Mouse (Mus musculus) heart, embryonic 13.5 days (tissue): ENCODE results near the gene Srgap2. TPM values are rescaled to one million over a fixed set of nuclear protein-coding genes. Genes with fewer than 3 reads are reported as not detected.

Source experiments
- ATAC-seq: fragments of 200-750 bp; cut with Nextera tagmentation; 2 replicates; pipeline ENCODE4 v1.8.0; 2017; ENCODE audit warnings: moderate TSS enrichment; ENCODE audit not compliant: insufficient number of reproducible peaks, low FRiP score, low TSS enrichment; ENCODE audit errors: extremely low read depth
- H3K27ac ChIP-seq: fragments of 300-500 bp; sonication (generic); replicated peaks from 2 replicates; pipeline ENCODE4 v1.5.1; 2015; ENCODE audit warnings: moderate library complexity, mild to moderate bottlenecking, inconsistent platforms
- H3K27me3 ChIP-seq: fragments of 300-500 bp; sonication (generic); replicated peaks from 2 replicates; pipeline ENCODE4 v1.6.1; 2015; ENCODE audit warnings: mild to moderate bottlenecking, inconsistent platforms
- H3K36me3 ChIP-seq: fragments of 300-500 bp; sonication (generic); 2 replicates; pipeline ENCODE4 v1.6.1; 2015; ENCODE audit warnings: mild to moderate bottlenecking, inconsistent platforms
- H3K4me1 ChIP-seq: fragments of 300-500 bp; sonication (generic); 2 replicates; pipeline ENCODE4 v1.6.1; 2015; ENCODE audit warnings: inconsistent platforms
- H3K4me2 ChIP-seq: fragments of 300-500 bp; sonication (generic); 2 replicates; pipeline ENCODE4 v1.6.1; 2015; ENCODE audit warnings: inconsistent platforms, mild to moderate bottlenecking, moderate library complexity
- H3K4me3 ChIP-seq: fragments of 300-500 bp; sonication (generic); 2 replicates; pipeline ENCODE4 v1.5.1; 2015; ENCODE audit warnings: moderate library complexity, mild to moderate bottlenecking, inconsistent platforms
- H3K9ac ChIP-seq: fragments of 300-500 bp; sonication (generic); 2 replicates; pipeline ENCODE4 v1.6.1; 2015; ENCODE audit warnings: inconsistent platforms, mild to moderate bottlenecking, moderate library complexity
- H3K9me3 ChIP-seq: fragments of 300-500 bp; sonication (generic); 2 replicates; pipeline ENCODE4 v1.6.1; 2016; ENCODE audit warnings: inconsistent platforms
- WGBS: fragments of 180-500 bp; shearing (Covaris S2); methylation state at CpG from one replicate; pipeline ENCODE4 v1.1.7; 2015; ENCODE audit warnings: mixed read lengths; 5-methylcytosine and 5-hydroxymethylcytosine counted together
- polyA plus RNA-seq: library from polyadenylated mRNA; unstranded; fragments of >200 nt; fragmentation: Nextera tagmentation; extraction: Ambion mirVana; gene quantifications from 2 replicates; pipeline ENCODE4 v1.2.1, GENCODE M21; 2015

Srgap2 gene
- polyA plus RNA-seq, 1 experiment from 2014 or later = 13.2 TPM

- H3K4me2 ChIP-seq = no peak overlapping the region
Observed at GRCm38 (mm10) chr1:131462541-131463067, 64.5 kb downstream of the Srgap2 start.

DNA sequence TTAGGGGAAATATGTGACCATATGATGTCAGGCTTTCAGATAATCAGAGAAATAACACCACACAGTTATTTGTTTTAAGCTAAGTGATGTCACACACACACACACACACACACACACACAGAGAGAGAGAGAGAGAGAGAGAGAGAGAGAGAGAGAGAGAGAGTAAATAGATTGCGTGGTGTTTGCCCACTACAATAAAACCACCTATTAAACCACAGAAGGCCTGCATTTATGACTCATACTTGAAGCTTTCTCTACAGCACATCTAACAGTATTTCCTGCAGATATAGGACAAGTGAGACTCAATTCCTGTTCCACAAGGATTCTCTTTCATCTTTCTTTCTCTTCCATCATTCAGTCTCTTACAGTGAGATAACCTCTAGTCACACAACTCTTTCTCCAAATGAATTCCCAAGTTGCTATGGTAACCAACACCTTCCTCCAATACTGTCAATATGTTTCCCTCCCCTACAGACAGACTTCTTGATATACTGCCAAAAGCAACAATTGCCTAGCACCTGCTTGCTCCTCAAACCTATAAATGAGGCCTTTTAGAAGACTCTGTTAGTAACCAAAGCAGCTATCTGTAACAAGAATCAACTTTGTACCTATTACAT, 66.1 kb downstream of the Srgap2 start:
- 55% methylated on average over 1 of the region's 1 CpGs for WGBS
- Histone ChIP-seq H3K4me1 (peaks cover 10% of the 10 kb centered on the region), H3K9ac (no peak overlapping the region), H3K4me2 (no peak overlapping the region), H3K27ac (no peak overlapping the region), H3K4me3 (no peak overlapping the region), H3K27me3 (no peaks in the 10 kb centered on the region), H3K36me3 (no peaks in the 10 kb centered on the region), H3K9me3 (no peaks in the 10 kb centered on the region)
- ATAC-seq = no peak

More at GRCm38 (mm10) chr1:131462541-131463067, 64.5 kb downstream of the Srgap2 start:
- Histone ChIP-seq H3K9ac (no peak overlapping the region), H3K36me3 (no peaks in the 10 kb centered on the region), H3K27me3 (no peaks in the 10 kb centered on the region), H3K4me3 (no peak overlapping the region), H3K9me3 (no peaks in the 10 kb centered on the region), H3K4me1 (peaks cover 17% of the 10 kb centered on the region), H3K27ac (no peak overlapping the region)
- WGBS = 85% methylated on average over 1 of the region's 1 CpGs
- ATAC-seq = no peak

GRCm38 (mm10) chr1:131455355-131455890, 71.7 kb downstream of the Srgap2 start:
- no peak overlapping the region for H3K4me3 ChIP-seq
- H3K36me3 ChIP-seq = no peaks in the 10 kb centered on the region
- H3K9ac ChIP-seq = no peak overlapping the region
- WGBS = 80% methylated on average over 3 of the region's 3 CpGs
- no peak overlapping the region for H3K4me2 ChIP-seq
- peaks cover 20% of the 10 kb centered on the region for H3K4me1 ChIP-seq
- no peak for ATAC-seq
- no peaks in the 10 kb centered on the region for H3K27me3 ChIP-seq
- no peaks in the 10 kb centered on the region for H3K9me3 ChIP-seq
- no peak overlapping the region for H3K27ac ChIP-seq

DNA sequence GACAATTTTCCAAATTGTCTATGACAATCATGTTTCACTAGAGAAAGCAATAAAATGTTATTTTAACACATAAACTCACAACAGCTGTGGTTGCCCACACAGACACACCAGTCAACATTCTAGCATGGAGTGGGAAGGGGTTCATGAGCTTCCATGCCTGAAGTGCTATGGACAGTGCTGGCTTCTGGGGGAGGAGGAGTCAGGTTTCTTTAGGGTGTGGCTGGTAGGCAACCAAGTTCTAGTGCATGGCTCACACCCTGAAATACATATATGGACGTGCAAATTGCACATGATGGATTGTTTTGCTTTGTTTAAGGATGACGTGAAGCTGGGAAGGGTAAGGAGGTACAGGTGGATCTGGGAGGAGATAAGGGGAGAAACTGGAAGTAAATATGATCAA, 72.8 kb downstream of the Srgap2 start:
- 58% methylated on average over 2 of the region's 2 CpGs for WGBS
- H3K4me3 ChIP-seq = no peak overlapping the region
- peaks cover 21% of the 10 kb centered on the region for H3K4me1 ChIP-seq
- no peak overlapping the region for H3K27ac ChIP-seq
- H3K36me3 ChIP-seq = no peaks in the 10 kb centered on the region
- H3K27me3 ChIP-seq = no peaks in the 10 kb centered on the region
- H3K9me3 ChIP-seq = no peaks in the 10 kb centered on the region
- H3K4me2 ChIP-seq = no peak overlapping the region
- no peak for ATAC-seq
- no peak overlapping the region for H3K9ac ChIP-seq

- Histone ChIP-seq H3K27me3 (no peaks in the 10 kb centered on the region), H3K9ac (no peak overlapping the region), H3K4me2 (no peak overlapping the region), H3K36me3 (no peaks in the 10 kb centered on the region), H3K4me1 (peaks cover 24% of the 10 kb centered on the region), H3K9me3 (no peaks in the 10 kb centered on the region), H3K27ac (no peak overlapping the region), H3K4me3 (no peak overlapping the region)
- WGBS = 64% methylated on average over 1 of the region's 1 CpGs
- ATAC-seq = no peak
Observed at GRCm38 (mm10) chr1:131453335-131453734, 73.8 kb downstream of the Srgap2 start.

DNA sequence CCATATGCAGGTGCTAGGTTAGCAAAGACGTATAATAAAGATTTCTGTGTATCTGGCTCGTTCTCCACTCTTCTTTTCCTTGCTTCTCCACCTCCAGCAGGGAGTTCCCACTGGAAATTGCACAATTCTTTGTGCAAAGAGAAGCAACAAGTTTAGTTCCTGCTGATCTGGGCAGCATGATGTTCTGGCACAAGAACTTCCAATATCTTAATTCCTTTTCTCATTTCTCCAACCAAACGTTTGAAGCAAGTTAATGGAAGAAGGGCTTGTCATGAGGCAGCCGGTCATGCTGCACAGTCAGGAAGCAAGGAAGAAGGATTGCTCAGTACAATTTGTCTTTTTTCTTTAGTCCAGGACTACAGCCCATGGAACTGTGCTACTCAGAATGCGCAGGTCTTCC, 78.8 kb downstream of the Srgap2 start:
- H3K9me3 ChIP-seq = no peaks in the 10 kb centered on the region
- 72% methylated on average over 5 of the region's 5 CpGs for WGBS
- no peak overlapping the region for H3K4me3 ChIP-seq
- ATAC-seq = no peak
- no peak overlapping the region for H3K9ac ChIP-seq
- no peaks in the 10 kb centered on the region for H3K36me3 ChIP-seq
- H3K4me2 ChIP-seq = no peak overlapping the region
- no peak overlapping the region for H3K27ac ChIP-seq
- H3K27me3 ChIP-seq = no peaks in the 10 kb centered on the region
- H3K4me1 ChIP-seq = peaks cover 37% of the 10 kb centered on the region

GRCm38 (mm10) chr1:131447333-131447732, 79.8 kb downstream of the Srgap2 start:
- peaks cover 36% of the 10 kb centered on the region for H3K4me1 ChIP-seq
- WGBS = 63% methylated on average over 3 of the region's 3 CpGs
- H3K4me3 ChIP-seq = no peak overlapping the region
- no peak overlapping the region for H3K9ac ChIP-seq
- peak overlapping the region; percentile 6; the same call in 1 of the 2 replicates for H3K4me2 ChIP-seq
- H3K9me3 ChIP-seq = no peaks in the 10 kb centered on the region
- H3K27me3 ChIP-seq = no peaks in the 10 kb centered on the region
- H3K27ac ChIP-seq = no peak overlapping the region
- no peak for ATAC-seq
- no peaks in the 10 kb centered on the region for H3K36me3 ChIP-seq

DNA sequence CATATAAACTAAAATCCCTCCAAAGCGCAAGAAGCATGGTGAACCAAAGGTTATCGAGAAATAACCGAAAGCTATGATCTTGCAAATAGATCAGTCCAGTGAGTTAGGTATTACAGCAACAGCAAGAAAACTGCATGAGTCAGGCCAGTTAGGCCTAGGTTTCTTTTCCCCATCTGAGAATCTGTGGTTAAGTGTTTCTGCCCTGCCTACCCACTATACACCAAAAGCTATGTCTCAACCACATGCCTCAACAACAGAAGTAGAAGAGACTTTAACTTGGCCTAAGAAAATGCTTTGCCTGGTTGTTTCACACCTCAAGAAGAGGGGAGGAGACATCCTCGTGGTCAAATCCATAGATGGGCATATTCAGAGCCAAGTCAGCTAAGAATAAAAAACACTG, 80.6 kb downstream of the Srgap2 start:
- WGBS = 90% methylated on average over 4 of the region's 4 CpGs

DNA sequence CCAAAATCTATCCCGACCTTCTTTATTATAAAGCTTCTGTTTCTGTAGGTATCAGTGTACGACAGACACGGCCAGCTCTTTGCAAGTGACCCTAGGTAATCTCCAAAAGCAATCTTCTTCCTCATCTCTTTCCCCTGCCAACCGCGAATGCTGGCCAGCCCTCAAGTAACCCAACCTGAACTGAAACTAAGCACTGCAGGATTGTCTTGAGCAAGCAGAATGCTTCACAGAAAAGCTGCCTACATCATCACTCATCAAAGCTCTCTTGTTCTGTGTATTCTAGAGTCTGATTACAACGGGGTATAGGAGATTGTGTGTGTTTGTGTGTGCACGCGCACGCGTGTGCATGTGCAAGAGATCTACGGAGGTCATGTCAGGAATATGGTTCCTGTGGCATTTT, 88.6 kb downstream of the Srgap2 start:
- no peak for ATAC-seq
- Histone ChIP-seq H3K9me3 (no peaks in the 10 kb centered on the region), H3K27ac (no peak overlapping the region), H3K4me1 (peaks cover 25% of the 10 kb centered on the region), H3K4me3 (no peak overlapping the region), H3K4me2 (no peak overlapping the region), H3K27me3 (no peaks in the 10 kb centered on the region), H3K36me3 (peaks cover 10% of the 10 kb centered on the region), H3K9ac (no peak overlapping the region)
- WGBS = 83% methylated on average over 11 of the region's 11 CpGs

More for the DNA sequence above, 80.6 kb downstream of the Srgap2 start:
- no peak overlapping the region for H3K4me2 ChIP-seq
- ATAC-seq = no peak
- peaks cover 36% of the 10 kb centered on the region for H3K4me1 ChIP-seq
- H3K27ac ChIP-seq = no peak overlapping the region
- no peak overlapping the region for H3K9ac ChIP-seq
- H3K27me3 ChIP-seq = no peaks in the 10 kb centered on the region
- no peaks in the 10 kb centered on the region for H3K9me3 ChIP-seq
- H3K36me3 ChIP-seq = no peaks in the 10 kb centered on the region
- H3K4me3 ChIP-seq = no peak overlapping the region

DNA sequence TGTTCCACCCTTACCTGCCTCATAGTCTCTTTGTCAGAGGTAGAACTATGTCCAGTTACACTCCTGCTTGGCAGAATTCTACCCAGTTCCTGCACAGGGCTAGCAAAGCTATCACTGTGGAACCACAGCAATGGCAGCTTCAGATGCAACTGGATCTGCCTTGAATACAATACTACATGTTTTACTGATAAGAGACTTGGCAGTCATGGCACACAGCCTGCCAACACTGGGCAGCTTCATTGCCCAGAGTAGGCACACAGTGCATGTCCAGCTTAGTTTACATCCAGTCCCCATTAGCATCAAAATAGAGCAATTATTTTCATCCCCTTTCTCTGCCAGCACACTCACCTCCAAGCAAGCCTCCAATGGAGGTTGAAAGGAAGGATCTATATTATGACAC, 89.2 kb downstream of the Srgap2 start:
- no peaks in the 10 kb centered on the region for H3K27me3 ChIP-seq
- H3K4me2 ChIP-seq = no peak overlapping the region
- peaks cover 26% of the 10 kb centered on the region for H3K4me1 ChIP-seq
- H3K36me3 ChIP-seq = peaks cover 10% of the 10 kb centered on the region
- H3K9ac ChIP-seq = no peak overlapping the region
- no peak for ATAC-seq
- no peak overlapping the region for H3K4me3 ChIP-seq
- H3K27ac ChIP-seq = no peak overlapping the region
- H3K9me3 ChIP-seq = no peaks in the 10 kb centered on the region

DNA sequence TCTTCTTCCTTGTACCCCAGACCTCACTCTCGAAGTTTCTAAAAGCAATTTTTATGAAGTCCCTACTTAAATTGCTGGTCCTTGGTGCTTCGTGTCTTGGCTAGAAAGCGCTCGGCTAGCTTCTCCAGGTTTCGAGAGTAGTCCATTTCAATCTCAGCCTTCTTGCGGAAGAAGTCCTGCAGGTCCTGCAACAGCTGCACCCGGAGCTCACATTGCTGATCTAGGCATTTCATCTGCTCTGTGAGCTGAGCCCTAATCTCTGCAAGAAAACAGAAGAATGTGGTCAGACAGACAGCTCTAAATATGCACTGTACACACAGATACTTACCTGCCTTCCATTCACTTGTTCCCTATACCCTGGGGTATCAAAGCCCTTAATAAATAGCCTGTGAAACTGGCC, 90.5 kb downstream of the Srgap2 start:
- 73% methylated on average over 7 of the region's 7 CpGs for WGBS
- no peak for ATAC-seq
- Histone ChIP-seq H3K4me1 (peaks cover 38% of the 10 kb centered on the region), H3K36me3 (peaks cover 10% of the 10 kb centered on the region), H3K4me3 (no peak overlapping the region), H3K4me2 (no peak overlapping the region), H3K9ac (no peak overlapping the region), H3K27me3 (no peaks in the 10 kb centered on the region), H3K27ac (no peak overlapping the region), H3K9me3 (no peaks in the 10 kb centered on the region)
